Mouse (Mus musculus): ENCODE measurements at regions not wholly inside any gene's neighbourhood (a gene's known extent, or its start where the extent isn't known, plus 50 kb on each side); places are given as distances from the start of the nearest gene placed in this dataset.

DNA sequence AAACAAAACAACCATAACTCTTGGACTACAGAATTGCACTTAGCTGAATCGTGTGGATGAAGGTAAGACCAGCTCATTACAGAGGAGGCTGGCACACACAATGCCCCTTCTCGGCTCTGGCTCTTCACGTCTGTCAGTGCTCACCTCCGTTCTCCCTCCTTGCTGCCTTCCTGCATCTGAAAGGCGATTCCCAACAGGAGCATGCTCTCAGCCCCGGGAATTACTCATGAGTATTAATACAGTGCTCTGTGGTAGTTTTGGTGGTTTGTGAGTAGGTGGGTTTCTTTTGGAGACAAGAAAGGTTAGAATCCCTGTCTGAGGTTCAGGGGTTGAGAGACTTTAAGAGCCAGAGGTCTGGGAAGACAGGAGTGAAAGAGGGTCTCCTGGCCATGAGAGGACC lies 102.7 kb upstream of the Peli2 start:
- WGBS (ENCODE audit: insufficient replicate concordance), result 61% methylated on average over 6 of the region's 6 CpGs

DNA sequence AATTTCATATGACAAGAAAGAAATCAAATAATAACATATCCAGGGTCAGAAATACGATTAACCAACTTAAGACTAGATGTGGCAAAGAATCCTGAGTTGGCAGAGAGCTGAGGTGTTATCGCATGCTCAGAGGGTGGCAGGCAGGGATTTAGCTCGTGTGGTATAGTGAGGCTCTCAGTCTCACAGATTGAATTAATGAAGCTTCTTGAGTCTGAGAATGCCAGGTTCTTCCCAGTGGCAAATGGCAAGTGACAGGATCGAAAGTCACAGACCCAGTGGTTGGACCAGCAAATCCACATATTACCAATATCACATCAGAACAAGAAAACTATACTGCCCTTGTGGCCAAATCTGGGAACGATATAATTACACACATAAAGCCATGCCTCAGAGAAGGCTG lies 101.3 kb upstream of the Peli2 start:
- Histone ChIP-seq H3K27ac (no peak overlapping the region), H3K9me3 (ENCODE audit: control insufficient read depth, low read length) (no peaks in the 10 kb centered on the region), H3K4me2 (ENCODE audit: low read depth) (no peak overlapping the region), H3K27me3 (ENCODE audit: control insufficient read depth, insufficient read depth, low read length) (no peaks in the 10 kb centered on the region), H3K36me3 (replicated peaks; ENCODE audit: control insufficient read depth, insufficient read depth, low read depth) (no peaks in the 10 kb centered on the region), H3K9ac (replicated peaks) (no peak overlapping the region), H3K4me1 (replicated peaks; ENCODE audit: control insufficient read depth in 2 of 2, insufficient read depth in 2 of 2, low read length in 1 of 2) (no peaks in the 10 kb centered on the region), H3K4me3 (ENCODE audit: insufficient read depth in 1 of 2, low read depth in 2 of 2, low read length in 2 of 2) (no peak overlapping the region)
- DNase-seq (ENCODE audit: low read depth in 3 of 3, low spot score in 3 of 3), result no peak
- WGBS (ENCODE audit: insufficient replicate concordance), result 58% methylated on average over 5 of the region's 5 CpGs
- TF ChIP-seq EP300 (IDR thresholded peaks at IDR 0.05; ENCODE audit: low read depth) (no peak), CTCF (IDR thresholded peaks at IDR 0.05; ENCODE audit: low read depth) (no peak)
- ATAC-seq (ENCODE audit: insufficient read depth), result no peak

More for the DNA sequence above, 102.7 kb upstream of the Peli2 start:
- Histone ChIP-seq H3K36me3 (replicated peaks; ENCODE audit: control insufficient read depth, insufficient read depth, low read depth) (no peaks in the 10 kb centered on the region), H3K4me2 (ENCODE audit: low read depth) (no peak overlapping the region), H3K4me1 (replicated peaks; ENCODE audit: control insufficient read depth in 2 of 2, insufficient read depth in 2 of 2, low read length in 1 of 2) (no peaks in the 10 kb centered on the region), H3K27me3 (ENCODE audit: control insufficient read depth, insufficient read depth, low read length) (no peaks in the 10 kb centered on the region), H3K9me3 (ENCODE audit: control insufficient read depth, low read length) (no peaks in the 10 kb centered on the region), H3K4me3 (ENCODE audit: insufficient read depth in 1 of 2, low read depth in 2 of 2, low read length in 2 of 2) (no peak overlapping the region), H3K27ac (no peak overlapping the region), H3K9ac (replicated peaks) (no peak overlapping the region)
- no peak for TF ChIP-seq CTCF (IDR thresholded peaks at IDR 0.05; ENCODE audit: low read depth)
- TF ChIP-seq EP300 (IDR thresholded peaks at IDR 0.05; ENCODE audit: low read depth), result no peak
- ATAC-seq (ENCODE audit: insufficient read depth) (no peak), DNase-seq (ENCODE audit: low read depth in 3 of 3, low spot score in 3 of 3) (no peak)

DNA sequence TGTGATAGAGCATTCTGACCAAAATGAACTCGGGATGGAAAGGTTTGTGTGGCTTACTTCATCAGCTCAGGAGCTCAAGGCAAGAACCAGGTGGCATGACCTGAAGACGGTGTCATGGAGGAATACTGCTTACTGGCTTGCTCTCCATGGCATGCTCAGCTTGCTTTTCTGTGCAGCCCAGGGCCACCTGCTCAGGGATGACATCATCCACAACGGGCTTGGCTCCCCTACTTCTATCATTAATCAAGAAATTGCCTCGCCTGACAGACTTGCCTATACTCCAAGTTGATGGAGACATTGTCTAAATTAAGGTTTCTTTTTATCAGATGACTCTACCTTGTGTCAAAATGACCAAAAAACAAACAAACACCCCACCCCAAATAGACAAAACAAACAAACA lies 98.4 kb upstream of the Peli2 start:
- Histone ChIP-seq H3K4me2 (ENCODE audit: low read depth) (no peak overlapping the region), H3K9ac (replicated peaks) (no peak overlapping the region), H3K4me3 (ENCODE audit: insufficient read depth in 1 of 2, low read depth in 2 of 2, low read length in 2 of 2) (no peak overlapping the region), H3K27me3 (ENCODE audit: control insufficient read depth, insufficient read depth, low read length) (no peaks in the 10 kb centered on the region), H3K9me3 (ENCODE audit: control insufficient read depth, low read length) (no peaks in the 10 kb centered on the region), H3K36me3 (replicated peaks; ENCODE audit: control insufficient read depth, insufficient read depth, low read depth) (no peaks in the 10 kb centered on the region), H3K27ac (no peak overlapping the region), H3K4me1 (replicated peaks; ENCODE audit: control insufficient read depth in 2 of 2, insufficient read depth in 2 of 2, low read length in 1 of 2) (no peaks in the 10 kb centered on the region)
- ATAC-seq (ENCODE audit: insufficient read depth), result no peak
- WGBS (ENCODE audit: insufficient replicate concordance), result 42% methylated on average over 4 of the region's 4 CpGs
- no peak for TF ChIP-seq EP300 (IDR thresholded peaks at IDR 0.05; ENCODE audit: low read depth)
- TF ChIP-seq CTCF (IDR thresholded peaks at IDR 0.05; ENCODE audit: low read depth), result no peak
- no peak for DNase-seq (ENCODE audit: low read depth in 3 of 3, low spot score in 3 of 3)

DNA sequence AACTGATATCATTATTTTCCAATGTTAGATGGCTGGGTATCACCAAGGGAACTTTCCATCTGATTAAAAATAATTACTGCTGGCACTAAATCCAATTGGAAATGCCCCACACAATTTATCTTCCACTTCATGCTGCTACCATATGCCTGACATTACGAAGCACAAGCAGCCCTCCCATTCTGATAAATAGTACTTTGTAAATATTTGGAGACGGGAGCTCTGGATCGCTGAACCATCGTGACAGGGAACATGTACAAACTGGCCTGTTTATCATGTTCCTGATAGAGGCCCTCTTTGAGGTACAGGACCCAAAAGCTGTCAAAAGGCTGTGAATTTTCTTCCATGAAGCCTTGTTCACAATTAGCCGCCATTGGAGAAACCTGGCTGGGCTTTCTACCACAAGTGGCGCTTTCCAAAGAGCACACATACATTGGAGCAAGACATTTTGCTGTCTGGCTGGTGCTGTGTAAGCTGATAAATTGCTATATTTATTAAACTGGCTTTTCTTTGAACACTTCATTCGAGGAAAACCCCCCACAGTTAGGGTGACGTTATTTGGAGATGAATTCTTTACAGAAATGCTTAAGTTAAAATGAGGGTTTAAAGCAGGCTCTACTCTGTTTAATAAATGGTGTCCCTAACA lies 96.5 kb upstream of the Peli2 start:
- no peak for DNase-seq (ENCODE audit: low read depth in 3 of 3, low spot score in 3 of 3)

DNA sequence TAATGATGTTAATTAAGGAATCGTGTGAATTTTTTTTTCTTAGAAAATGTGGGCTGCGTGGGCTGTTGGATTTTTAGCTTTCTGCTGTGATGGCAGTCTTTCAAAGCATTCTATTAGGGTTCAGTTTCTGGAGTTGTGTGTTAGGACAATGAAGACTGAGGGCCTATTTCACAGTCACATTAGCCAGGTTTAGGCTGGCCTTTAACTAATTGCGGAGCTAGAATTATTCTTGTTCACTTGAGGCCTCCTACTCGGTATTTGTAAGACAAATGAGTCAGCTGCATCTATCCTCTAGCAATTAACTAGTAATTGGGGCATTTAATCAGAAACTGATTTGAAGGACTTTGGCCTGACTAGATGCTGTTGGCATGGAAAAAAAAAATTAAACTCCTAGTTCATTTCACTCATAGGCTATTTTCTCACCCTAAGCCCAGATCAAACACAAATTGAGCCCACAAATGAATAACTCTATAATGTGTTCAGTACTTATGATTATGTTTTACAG lies 81.3 kb upstream of the Peli2 start:
- no peaks in the 10 kb centered on the region for H3K4me1 ChIP-seq (replicated peaks; ENCODE audit: control insufficient read depth in 2 of 2, insufficient read depth in 2 of 2, low read length in 1 of 2)
- no peaks in the 10 kb centered on the region for H3K9me3 ChIP-seq (ENCODE audit: control insufficient read depth, low read length)
- H3K36me3 ChIP-seq (replicated peaks; ENCODE audit: control insufficient read depth, insufficient read depth, low read depth), result no peaks in the 10 kb centered on the region
- WGBS (ENCODE audit: insufficient replicate concordance), result 71% methylated on average over 4 of the region's 4 CpGs
- TF ChIP-seq CTCF (IDR thresholded peaks at IDR 0.05; ENCODE audit: low read depth) (no peak), EP300 (IDR thresholded peaks at IDR 0.05; ENCODE audit: low read depth) (no peak)
- no peak overlapping the region for H3K27ac ChIP-seq
- no peak for ATAC-seq (ENCODE audit: insufficient read depth)
- no peak overlapping the region for H3K4me2 ChIP-seq (ENCODE audit: low read depth)
- H3K4me3 ChIP-seq (ENCODE audit: insufficient read depth in 1 of 2, low read depth in 2 of 2, low read length in 2 of 2), result no peak overlapping the region
- no peak for DNase-seq (ENCODE audit: low read depth in 3 of 3, low spot score in 3 of 3)
- no peak overlapping the region for H3K9ac ChIP-seq (replicated peaks)
- H3K27me3 ChIP-seq (ENCODE audit: control insufficient read depth, insufficient read depth, low read length), result no peaks in the 10 kb centered on the region

More for the DNA sequence above, 96.5 kb upstream of the Peli2 start:
- Histone ChIP-seq H3K27me3 (ENCODE audit: control insufficient read depth, insufficient read depth, low read length) (no peaks in the 10 kb centered on the region), H3K4me3 (ENCODE audit: insufficient read depth in 1 of 2, low read depth in 2 of 2, low read length in 2 of 2) (no peak overlapping the region), H3K9me3 (ENCODE audit: control insufficient read depth, low read length) (no peaks in the 10 kb centered on the region), H3K27ac (no peak overlapping the region), H3K4me1 (replicated peaks; ENCODE audit: control insufficient read depth in 2 of 2, insufficient read depth in 2 of 2, low read length in 1 of 2) (no peaks in the 10 kb centered on the region), H3K9ac (replicated peaks) (no peak overlapping the region), H3K36me3 (replicated peaks; ENCODE audit: control insufficient read depth, insufficient read depth, low read depth) (no peaks in the 10 kb centered on the region), H3K4me2 (ENCODE audit: low read depth) (no peak overlapping the region)
- 60% methylated on average over 8 of the region's 8 CpGs for WGBS (ENCODE audit: insufficient replicate concordance)
- ATAC-seq (ENCODE audit: insufficient read depth), result no peak
- no peak for TF ChIP-seq CTCF (IDR thresholded peaks at IDR 0.05; ENCODE audit: low read depth)
- TF ChIP-seq EP300 (IDR thresholded peaks at IDR 0.05; ENCODE audit: low read depth), result no peak

Measured in liver, embryonic 14.5 days (tissue).